Mouse (Mus musculus): ENCODE results near the gene Sh3rf1.

DNA sequence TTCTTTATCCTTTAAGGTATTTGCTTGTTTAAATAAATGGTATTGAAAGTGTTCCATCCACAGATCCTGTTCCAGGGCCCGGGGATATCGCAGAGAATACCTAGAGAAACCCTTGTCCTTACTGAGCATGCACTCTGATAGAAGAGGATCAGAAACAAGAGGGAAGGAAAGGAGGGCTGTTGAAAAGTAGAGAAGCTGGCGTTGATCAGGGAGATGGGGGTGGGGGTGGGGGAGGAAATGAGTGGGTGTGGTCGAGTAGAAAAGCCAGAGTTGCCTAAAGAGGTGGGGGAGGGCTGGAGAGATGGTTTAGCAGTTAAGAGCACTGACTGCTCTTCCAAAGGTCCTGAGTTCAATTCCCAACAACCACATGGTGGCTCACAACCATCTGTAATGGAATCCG is 203.0 kb downstream of the Sh3rf1 start:
- no peak for TF ChIP-seq CTCF (conservative IDR thresholded peaks at IDR 0.05; ENCODE audit: low read length)
- TF ChIP-seq NANOG (IDR thresholded peaks at IDR 0.05; ENCODE audit: borderline replicate concordance, low read length), result no peak

Data from E14TG2a.4 (cell line).